Mouse (Mus musculus) heart, embryonic 15.5 days (tissue): Measurements from ENCODE around the gene Cpsf4l. TPM values are rescaled to one million over a fixed set of nuclear protein-coding genes. Genes with fewer than 3 reads are reported as not detected.
"Not testable (repeated sequence)": the region's sequence is repeated elsewhere in the genome, so short reads cannot be mapped to it uniquely, and the experiment has no call there.

Experiments
- ATAC-seq: fragments of 200-750 bp; cut with Nextera tagmentation; replicated peaks from 2 replicates; pipeline ENCODE4 v1.8.0; 2017; ENCODE audit warnings: low read depth, moderate TSS enrichment; ENCODE audit not compliant: insufficient number of reproducible peaks, insufficient read depth, low FRiP score
- H3K27ac ChIP-seq: fragments of 300-500 bp; sonication (generic); 2 replicates; pipeline ENCODE4 v1.5.1; 2015; ENCODE audit warnings: mild to moderate bottlenecking, inconsistent platforms
- H3K27me3 ChIP-seq: fragments of 300-500 bp; sonication (generic); 2 replicates; pipeline ENCODE4 v1.6.1; 2015; ENCODE audit warnings: inconsistent platforms
- H3K36me3 ChIP-seq: fragments of 300-500 bp; sonication (generic); 2 replicates; pipeline ENCODE4 v1.6.1; 2015; ENCODE audit warnings: mild to moderate bottlenecking, inconsistent platforms
- H3K4me1 ChIP-seq: fragments of 300-500 bp; sonication (generic); replicated peaks from 2 replicates; pipeline ENCODE4 v1.6.1; 2015; ENCODE audit warnings: inconsistent platforms
- H3K4me2 ChIP-seq: fragments of 300-500 bp; sonication (generic); 2 replicates; pipeline ENCODE4 v1.6.1; 2015; ENCODE audit warnings: inconsistent platforms, mild to moderate bottlenecking, moderate library complexity
- H3K4me3 ChIP-seq: fragments of 300-500 bp; sonication (generic); 2 replicates; pipeline ENCODE4 v1.5.1; 2015; ENCODE audit warnings: mild to moderate bottlenecking, inconsistent platforms
- H3K9ac ChIP-seq: fragments of 300-500 bp; sonication (generic); 2 replicates; pipeline ENCODE4 v1.6.1; 2015; ENCODE audit warnings: mild to moderate bottlenecking, inconsistent platforms
- H3K9me3 ChIP-seq: fragments of 300-500 bp; sonication (generic); replicated peaks from 2 replicates; pipeline ENCODE4 v1.6.1; 2016; ENCODE audit warnings: inconsistent platforms
- WGBS: fragments of 180-500 bp; shearing (Covaris S2); methylation state at CpG from one replicate; pipeline ENCODE4 v1.1.7; 2015; ENCODE audit warnings: mixed read lengths; 5-methylcytosine and 5-hydroxymethylcytosine counted together
- polyA plus RNA-seq: library from polyadenylated mRNA; unstranded; fragments of >200 nt; fragmentation: Nextera tagmentation; extraction: Ambion mirVana; gene quantifications from 2 replicates; pipeline ENCODE4 v1.2.1, GENCODE M21; 2015

Cpsf4l gene
- polyA plus RNA-seq, 1 experiment from 2014 or later: 0.74 TPM

GRCm38 (mm10) chr11:113661835-113662351 lies 47.9 kb downstream of the Cpsf4l start:
- Histone ChIP-seq H3K9ac (no peak overlapping the region), H3K27ac (no peak overlapping the region), H3K27me3 (no peaks in the 10 kb centered on the region), H3K4me2 (no peak overlapping the region), H3K9me3 (no peaks in the 10 kb centered on the region), H3K4me1 (peaks cover 4% of the 10 kb centered on the region), H3K36me3 (peaks cover 68% of the 10 kb centered on the region), H3K4me3 (no peak overlapping the region)
- no peak for ATAC-seq
- 89% methylated on average over 18 of the region's 18 CpGs for whole genome bisulfite sequencing

DNA sequence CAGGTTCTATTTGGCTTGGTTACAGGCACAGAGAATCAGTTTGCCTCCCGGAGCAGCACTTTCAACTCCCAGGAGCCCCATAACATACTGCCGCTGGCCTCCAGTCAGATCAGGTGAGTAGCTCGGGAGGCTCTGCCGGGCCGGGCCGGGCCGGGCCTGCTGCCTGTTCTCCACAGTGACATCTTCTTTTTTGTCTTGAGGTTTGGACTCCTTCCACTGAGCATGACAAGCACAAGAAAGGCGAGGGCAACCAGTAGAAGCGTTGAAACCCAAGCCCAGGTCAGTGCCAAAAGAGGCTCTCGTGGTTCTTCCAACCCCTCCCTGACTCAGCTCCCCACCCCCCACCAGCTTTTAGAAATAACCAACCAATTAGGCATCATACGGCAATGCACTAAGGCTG lies 48.9 kb downstream of the Cpsf4l start:
- H3K27me3 ChIP-seq: no peaks in the 10 kb centered on the region
- H3K9me3 ChIP-seq: no peaks in the 10 kb centered on the region
- no peak for ATAC-seq
- no peak overlapping the region for H3K4me2 ChIP-seq
- WGBS: 89% methylated on average over 11 of the region's 11 CpGs
- H3K27ac ChIP-seq: no peak overlapping the region
- no peak overlapping the region for H3K4me3 ChIP-seq
- H3K4me1 ChIP-seq: no peaks in the 10 kb centered on the region
- H3K36me3 ChIP-seq: peaks cover 77% of the 10 kb centered on the region
- no peak overlapping the region for H3K9ac ChIP-seq

- H3K4me1 ChIP-seq, H3K9ac ChIP-seq, ATAC-seq, H3K4me3 ChIP-seq, H3K27ac ChIP-seq, H3K9me3 ChIP-seq, H3K4me2 ChIP-seq, H3K27me3 ChIP-seq: not testable (repeated sequence)
- H3K36me3 ChIP-seq: peaks cover 82% of the 10 kb centered on the region
- 94% methylated on average over 3 of the region's 3 CpGs for WGBS
Observed at GRCm38 (mm10) chr11:113660213-113660612, 49.6 kb downstream of the Cpsf4l start.

DNA sequence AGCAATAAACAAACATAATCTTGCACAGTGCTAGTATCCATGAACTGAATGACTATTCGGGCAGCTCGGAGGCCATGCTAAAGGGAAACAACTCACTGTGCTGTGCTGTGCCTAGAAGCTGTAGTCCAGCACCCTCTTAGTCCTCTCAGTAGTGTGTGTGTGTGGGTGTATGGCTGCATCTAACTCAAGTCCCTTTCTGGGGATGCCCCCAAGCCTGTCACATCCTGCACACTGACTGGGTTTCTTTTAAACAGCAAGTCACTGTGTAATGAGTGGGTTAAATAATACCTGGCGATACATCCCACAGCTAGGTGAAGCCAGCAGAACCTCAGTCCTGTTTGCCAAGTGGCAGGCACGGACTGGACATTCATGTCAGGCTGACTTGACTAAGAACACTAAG lies 51.1 kb downstream of the Cpsf4l start:
- no peak for ATAC-seq
- 87% methylated on average over 4 of the region's 4 CpGs for WGBS

DNA sequence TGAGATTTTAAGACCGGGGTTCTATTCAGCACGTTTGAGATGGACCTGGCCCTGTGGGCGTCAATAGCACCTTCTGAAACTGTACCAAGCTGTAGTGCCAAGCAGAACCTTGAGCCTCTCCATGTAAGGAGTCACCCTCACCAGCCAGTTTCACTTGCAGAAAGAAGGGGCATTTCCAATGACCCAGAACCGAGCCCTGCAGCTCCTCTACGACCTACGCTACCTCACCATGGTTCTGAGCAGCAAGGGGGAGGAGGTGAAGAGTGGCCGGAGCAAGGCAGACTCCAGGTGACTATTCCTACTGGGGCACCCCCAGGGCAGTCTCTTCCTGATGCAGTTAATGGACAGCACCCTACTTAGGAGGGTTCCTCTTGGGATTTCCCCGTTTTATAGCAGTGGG lies 51.5 kb downstream of the Cpsf4l start:
- Histone ChIP-seq H3K9me3 (no peaks in the 10 kb centered on the region), H3K4me1 (no peaks in the 10 kb centered on the region), H3K27me3 (no peaks in the 10 kb centered on the region), H3K4me3 (no peak overlapping the region), H3K36me3 (peaks cover 92% of the 10 kb centered on the region), H3K9ac (no peak overlapping the region), H3K27ac (no peak overlapping the region), H3K4me2 (no peak overlapping the region)
- WGBS: 82% methylated on average over 8 of the region's 8 CpGs
- no peak for ATAC-seq

More for the DNA sequence above, 51.1 kb downstream of the Cpsf4l start:
- H3K27me3 ChIP-seq: no peaks in the 10 kb centered on the region
- H3K9ac ChIP-seq: no peak overlapping the region
- H3K9me3 ChIP-seq: no peaks in the 10 kb centered on the region
- H3K36me3 ChIP-seq: peaks cover 92% of the 10 kb centered on the region
- H3K4me3 ChIP-seq: no peak overlapping the region
- H3K4me2 ChIP-seq: no peak overlapping the region
- H3K4me1 ChIP-seq: no peaks in the 10 kb centered on the region
- H3K27ac ChIP-seq: no peak overlapping the region

DNA sequence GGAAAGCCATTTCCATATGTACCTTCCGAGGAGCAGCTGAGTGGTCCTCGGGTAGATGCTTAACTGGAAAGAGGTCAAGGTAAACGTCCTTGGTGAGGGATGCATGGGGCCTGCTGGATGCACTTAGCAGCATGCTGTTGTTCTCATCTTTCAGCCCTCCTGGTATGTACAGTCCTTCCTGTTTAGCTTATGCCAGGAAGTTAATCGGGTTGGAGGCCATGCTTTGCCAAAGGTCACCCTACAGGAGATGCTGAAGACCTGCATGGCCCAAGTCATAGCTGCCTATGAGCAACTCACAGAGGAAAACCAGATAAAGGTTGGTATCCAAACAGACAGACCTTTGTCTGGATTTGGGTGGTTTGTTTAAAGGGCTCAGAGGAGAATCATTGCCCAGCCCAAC lies 52.6 kb downstream of the Cpsf4l start:
- H3K27ac ChIP-seq: no peak overlapping the region
- peaks cover 95% of the 10 kb centered on the region for H3K36me3 ChIP-seq
- H3K4me1 ChIP-seq: no peaks in the 10 kb centered on the region
- ATAC-seq: no peak
- no peak overlapping the region for H3K4me3 ChIP-seq
- no peak overlapping the region for H3K4me2 ChIP-seq
- H3K9me3 ChIP-seq: no peaks in the 10 kb centered on the region
- H3K27me3 ChIP-seq: no peaks in the 10 kb centered on the region
- H3K9ac ChIP-seq: no peak overlapping the region
- WGBS: 65% methylated on average over 4 of the region's 4 CpGs

DNA sequence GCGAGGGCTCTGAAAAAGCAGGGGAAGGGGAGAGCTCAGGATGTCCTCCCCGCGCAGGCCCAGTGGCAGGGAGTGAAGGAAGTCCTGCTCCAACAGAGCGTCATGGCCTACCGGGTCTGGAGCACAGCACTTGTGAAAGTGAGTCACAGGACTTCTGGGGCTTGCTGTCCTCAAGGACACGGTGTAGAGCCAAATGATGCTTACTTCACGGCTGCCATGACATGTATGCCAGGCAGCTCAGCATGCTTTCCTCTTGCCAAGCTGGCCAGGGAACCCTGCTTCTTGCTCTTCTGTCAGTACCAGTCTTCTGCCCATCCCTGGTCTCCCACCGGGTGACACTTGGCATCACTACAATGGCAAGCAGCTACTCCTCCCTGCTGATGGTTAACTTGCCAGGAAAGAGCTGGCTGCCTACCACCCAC lies 53.3 kb downstream of the Cpsf4l start:
- Histone ChIP-seq H3K4me1 (no peaks in the 10 kb centered on the region), H3K36me3 (peaks cover 89% of the 10 kb centered on the region), H3K4me2 (no peak overlapping the region), H3K27me3 (no peaks in the 10 kb centered on the region), H3K27ac (no peak overlapping the region), H3K9ac (no peak overlapping the region), H3K9me3 (no peaks in the 10 kb centered on the region), H3K4me3 (no peak overlapping the region)
- WGBS: 84% methylated on average over 8 of the region's 8 CpGs
- ATAC-seq: no peak

DNA sequence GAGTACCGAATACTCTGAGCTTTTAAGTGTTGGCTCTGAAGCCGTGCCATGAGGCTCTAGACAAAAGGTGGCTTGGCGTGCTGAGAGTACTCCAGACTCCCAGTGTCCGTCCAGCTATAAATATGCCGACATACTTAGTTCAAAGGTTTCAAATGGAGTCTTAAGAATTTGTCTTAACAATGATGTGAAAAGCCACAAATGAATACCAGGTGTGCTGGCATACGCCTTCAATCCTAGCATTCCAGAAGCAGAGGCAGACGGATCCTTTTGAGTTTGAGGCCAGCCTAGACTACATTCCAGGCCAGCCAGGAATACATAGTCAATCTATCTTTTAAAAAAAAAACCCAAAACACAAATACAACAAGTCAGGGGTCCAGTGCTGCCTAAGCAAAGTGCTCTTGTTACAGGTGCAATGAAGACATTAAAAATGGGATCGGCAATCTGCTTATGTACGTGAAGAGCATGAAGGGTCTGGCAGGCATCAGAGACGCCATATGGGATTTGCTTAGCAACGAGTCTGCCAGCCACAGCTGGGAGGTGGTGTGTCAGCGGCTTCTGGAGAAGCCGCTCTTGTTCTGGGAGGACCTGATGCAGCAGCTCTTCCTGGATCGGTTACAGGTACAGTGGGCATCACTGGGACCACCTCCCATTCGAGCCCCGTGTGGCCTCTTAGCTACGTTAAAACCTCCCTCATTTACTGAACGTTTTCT lies 55.1 kb downstream of the Cpsf4l start:
- H3K4me2 ChIP-seq: no peak overlapping the region
- H3K9ac ChIP-seq: no peak overlapping the region
- no peak overlapping the region for H3K4me3 ChIP-seq
- no peak for ATAC-seq
- H3K27ac ChIP-seq: no peak overlapping the region
- peaks cover 72% of the 10 kb centered on the region for H3K36me3 ChIP-seq
- no peaks in the 10 kb centered on the region for H3K9me3 ChIP-seq
- no peaks in the 10 kb centered on the region for H3K27me3 ChIP-seq
- H3K4me1 ChIP-seq: peaks cover 10% of the 10 kb centered on the region
- WGBS: 75% methylated on average over 18 of the region's 18 CpGs

DNA sequence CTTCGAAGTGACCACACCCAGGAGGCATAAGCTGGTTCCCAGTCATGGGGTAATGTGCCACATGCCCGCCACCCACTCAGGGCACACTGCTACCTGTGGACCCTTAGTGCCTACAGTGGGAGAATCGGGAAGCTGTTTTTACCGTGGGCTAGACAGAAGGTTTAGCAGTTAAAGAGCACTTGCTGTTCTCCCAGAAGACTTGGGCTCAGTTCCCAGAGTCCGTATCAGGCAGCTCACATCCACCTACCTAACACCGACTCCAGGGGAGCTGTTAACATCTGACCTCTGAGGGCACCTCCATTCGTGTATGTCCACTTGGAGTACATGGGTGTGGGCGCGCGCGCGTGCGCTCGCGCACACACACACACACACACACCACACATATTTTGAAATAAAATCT lies 55.7 kb downstream of the Cpsf4l start:
- Histone ChIP-seq H3K4me1 (peaks cover 10% of the 10 kb centered on the region), H3K9me3 (no peaks in the 10 kb centered on the region), H3K9ac (no peak overlapping the region), H3K4me3 (no peak overlapping the region), H3K36me3 (peaks cover 67% of the 10 kb centered on the region), H3K27ac (no peak overlapping the region), H3K27me3 (no peaks in the 10 kb centered on the region), H3K4me2 (no peak overlapping the region)
- no peak for ATAC-seq
- WGBS: 91% methylated on average over 15 of the region's 15 CpGs

- Histone ChIP-seq H3K27ac (no peak overlapping the region), H3K9me3 (no peaks in the 10 kb centered on the region), H3K4me2 (no peak overlapping the region), H3K9ac (no peak overlapping the region), H3K27me3 (no peaks in the 10 kb centered on the region), H3K36me3 (peaks cover 53% of the 10 kb centered on the region), H3K4me1 (peaks cover 15% of the 10 kb centered on the region), H3K4me3 (no peak overlapping the region)
- WGBS: 93% methylated on average over 6 of the region's 6 CpGs
- no peak for ATAC-seq
Observed at GRCm38 (mm10) chr11:113652516-113652915, 57.3 kb downstream of the Cpsf4l start.

GRCm38 (mm10) chr11:113651907-113652273 lies 57.9 kb downstream of the Cpsf4l start:
- H3K9ac ChIP-seq: no peak overlapping the region
- no peaks in the 10 kb centered on the region for H3K27me3 ChIP-seq
- H3K4me2 ChIP-seq: no peak overlapping the region
- no peak for ATAC-seq
- H3K36me3 ChIP-seq: peaks cover 47% of the 10 kb centered on the region
- 51% methylated on average over 8 of the region's 8 CpGs for WGBS
- H3K4me3 ChIP-seq: no peak overlapping the region
- H3K9me3 ChIP-seq: no peaks in the 10 kb centered on the region
- H3K27ac ChIP-seq: no peak overlapping the region
- H3K4me1 ChIP-seq: peaks cover 15% of the 10 kb centered on the region

- no peak overlapping the region for H3K27ac ChIP-seq
- H3K9ac ChIP-seq: no peak overlapping the region
- ATAC-seq: no peak
- no peak overlapping the region for H3K4me3 ChIP-seq
- H3K9me3 ChIP-seq: no peaks in the 10 kb centered on the region
- WGBS: 75% methylated on average over 22 of the region's 22 CpGs
- peaks cover 15% of the 10 kb centered on the region for H3K4me1 ChIP-seq
- peaks cover 42% of the 10 kb centered on the region for H3K36me3 ChIP-seq
- no peaks in the 10 kb centered on the region for H3K27me3 ChIP-seq
- no peak overlapping the region for H3K4me2 ChIP-seq
Observed at GRCm38 (mm10) chr11:113651206-113651906, 58.5 kb downstream of the Cpsf4l start.
